Mouse (Mus musculus): Measurements from ENCODE around the gene Set.
A peak's percentile ranks its signal among the peaks of the same experiment; 100 is the strongest.

DNA sequence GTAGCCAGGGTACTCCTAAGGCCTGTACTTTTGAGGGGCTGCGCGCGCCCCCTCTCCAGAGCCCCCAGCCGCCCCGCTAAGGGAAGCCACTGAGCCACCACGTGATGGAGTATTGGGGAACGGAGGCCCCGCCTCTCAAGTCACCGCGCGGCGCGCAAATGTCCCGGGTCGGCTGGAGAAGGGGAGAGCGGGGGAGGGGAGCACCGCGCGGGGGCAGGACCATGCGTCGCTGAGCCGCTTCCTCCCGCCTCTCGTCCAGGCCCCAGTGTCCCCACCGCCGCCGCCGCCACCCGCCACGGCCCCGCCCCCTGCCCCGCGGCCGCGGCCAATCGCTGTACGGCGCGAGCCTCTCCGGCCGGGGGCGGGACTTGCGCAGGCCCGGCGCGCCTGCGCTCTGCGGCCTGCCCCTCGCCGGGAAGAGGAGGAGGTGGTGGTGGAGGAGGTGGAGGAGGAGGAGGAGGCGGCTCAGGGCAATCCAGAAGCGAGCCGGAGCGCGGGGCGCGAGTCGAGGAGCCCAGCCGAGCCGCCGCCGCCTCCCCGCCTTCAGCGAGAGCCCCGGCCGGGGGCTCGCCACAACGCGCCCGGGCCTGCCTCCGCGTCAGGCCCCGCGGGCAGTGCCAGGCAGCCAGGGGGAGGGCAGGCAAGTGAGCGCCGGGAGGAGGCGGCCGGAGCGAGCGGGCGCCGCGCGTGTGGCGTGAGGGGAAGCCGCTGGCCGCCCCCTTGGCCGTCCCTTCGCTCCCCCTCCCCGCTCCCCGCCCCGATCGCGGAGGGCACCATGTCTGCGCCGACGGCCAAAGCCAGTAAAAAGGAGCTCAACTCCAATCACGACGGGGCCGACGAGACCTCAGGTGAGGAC lies 9.1 kb downstream of the Set start:
- TF ChIP-seq CTCF (conservative IDR thresholded peaks at IDR 0.05; ENCODE audit: insufficient read depth, insufficient read length, low read depth, low read length) (no peak), POLR2A (IDR thresholded peaks at IDR 0.05; ENCODE audit: low read depth, low read length) (peak; percentile 46)

Data from kidney, adult 2 months (tissue).